Mouse (Mus musculus) kidney, adult 8-10 months (tissue): ENCODE data around the gene Foxb1.
A peak's percentile ranks its signal among the peaks of the same experiment; 100 is the strongest.

Experiments
- DNase-seq, 2 experiments: peaks; one replicate each; pipeline ENCODE4 v3.0.0; 2022

Gene Foxb1

DNA sequence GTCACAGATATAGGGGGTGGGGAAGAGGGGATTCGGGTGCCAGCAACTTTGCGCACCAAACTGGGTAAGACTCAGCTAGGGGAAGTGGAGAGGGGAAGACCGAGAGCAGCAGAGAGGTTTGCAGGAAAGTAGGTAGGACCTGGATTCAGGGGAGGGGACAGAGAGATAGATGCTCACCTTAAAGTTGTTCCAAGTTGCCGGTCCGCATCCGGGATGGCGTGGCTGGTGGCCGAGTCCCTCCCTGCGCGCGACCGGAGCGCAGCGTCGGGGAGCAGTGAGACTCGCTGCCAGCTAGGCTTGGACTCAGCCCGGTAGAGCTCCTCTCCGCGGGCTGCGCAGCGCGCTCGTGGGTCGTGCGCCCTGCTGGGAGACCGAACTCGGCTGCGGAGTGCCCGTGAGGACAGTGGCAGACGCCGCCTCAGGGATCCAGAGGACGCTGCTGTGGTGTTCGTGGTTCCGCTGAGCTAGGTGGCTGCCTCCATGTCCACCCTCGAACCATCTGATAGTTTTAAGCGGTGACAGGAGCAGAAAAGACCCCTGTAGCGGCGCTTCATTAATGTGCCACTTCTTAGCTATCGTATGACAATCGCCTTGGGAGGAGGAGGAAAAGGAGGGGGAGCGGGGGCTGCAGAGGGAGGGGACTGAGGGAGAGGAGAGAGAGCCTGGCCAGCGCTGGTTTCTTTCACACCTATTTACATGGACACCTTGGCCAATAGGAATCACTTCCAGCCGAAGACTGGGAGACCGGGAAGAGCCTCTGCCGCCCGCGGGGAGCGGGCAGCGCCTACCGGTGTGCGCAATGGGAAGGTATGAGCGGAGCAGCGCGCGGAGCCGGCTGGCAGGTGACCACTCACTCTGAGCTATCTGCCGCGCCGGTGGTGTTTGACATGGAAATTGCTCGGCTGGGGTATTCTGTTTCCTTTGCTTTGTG is at the start of gene Foxb1:
Gene Foxb1 (minus strand): TSS at position 570 of the 931 bp plus-strand sequence.
- no peak for DNase-seq

DNA sequence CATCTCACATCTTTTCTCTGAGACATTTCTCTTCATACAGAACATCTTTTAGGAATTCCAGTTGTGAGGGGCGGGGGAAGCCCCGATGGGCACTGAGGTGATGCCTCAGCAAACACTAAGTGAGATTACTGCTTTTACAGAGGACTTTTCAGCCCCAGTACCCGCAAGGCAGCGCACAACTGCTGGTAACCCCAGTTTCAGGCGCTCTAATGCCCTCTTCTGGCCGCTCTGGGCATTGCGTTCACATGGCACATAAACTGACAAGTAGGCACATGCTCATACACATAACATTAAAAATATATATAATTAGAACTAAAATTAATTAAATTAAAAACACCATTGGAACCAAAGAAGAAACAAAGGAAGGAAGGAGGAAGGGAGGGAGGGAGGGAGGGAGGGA is 29.8 kb upstream of the Foxb1 start:
- DNase-seq = peak in 1 of 2 experiments; percentile 16

DNA sequence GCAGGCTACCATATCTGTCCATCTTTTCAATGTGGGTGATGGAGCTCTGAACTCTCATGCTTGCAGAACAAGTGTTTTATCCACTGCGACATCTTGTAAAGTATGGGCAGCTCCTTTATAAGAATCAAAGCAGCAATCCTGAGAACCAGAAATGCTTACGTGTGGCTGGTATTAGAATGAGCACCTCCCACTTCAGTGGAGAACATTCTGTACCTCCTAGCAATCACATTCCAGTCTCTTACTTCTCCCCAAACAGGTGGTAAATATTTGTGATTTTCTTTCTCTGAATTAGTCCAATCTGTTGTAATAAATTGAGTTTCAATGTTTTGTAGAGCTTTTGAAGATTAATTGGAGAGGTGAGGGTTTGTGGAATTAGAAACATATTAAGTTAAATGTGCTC is 19.3 kb upstream of the Foxb1 start:
- DNase-seq = no peak

DNA sequence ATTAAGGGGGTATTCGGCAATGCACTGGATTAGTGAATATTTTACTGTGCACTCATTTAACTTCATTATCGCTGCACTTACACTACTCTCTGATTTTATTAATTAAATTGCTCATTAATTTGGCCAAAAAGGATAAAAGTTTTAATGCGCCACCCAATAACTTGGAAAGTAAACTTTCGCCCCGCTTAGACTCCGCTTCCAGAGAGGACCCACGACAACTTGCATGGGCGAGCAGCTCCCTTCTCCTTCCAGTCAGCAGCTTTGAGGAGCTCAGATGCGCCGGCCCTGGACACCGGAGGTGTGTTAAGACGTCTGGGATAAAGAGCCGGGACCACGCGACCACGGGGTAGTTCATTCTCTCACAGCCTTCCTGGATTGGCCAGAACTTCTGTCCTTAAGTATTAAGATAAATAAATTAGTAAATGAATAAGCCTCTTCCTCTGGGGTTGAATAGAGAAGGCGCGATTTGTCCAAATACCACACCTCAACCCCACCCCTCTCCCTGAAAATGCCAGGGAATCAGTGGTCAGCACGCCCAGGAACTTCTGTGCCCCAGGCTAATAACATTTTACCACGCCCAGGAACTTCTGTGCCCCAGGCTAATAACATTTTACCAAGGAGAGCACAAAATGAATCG is 9.3 kb upstream of the Foxb1 start:
- DNase-seq = no peak

DNA sequence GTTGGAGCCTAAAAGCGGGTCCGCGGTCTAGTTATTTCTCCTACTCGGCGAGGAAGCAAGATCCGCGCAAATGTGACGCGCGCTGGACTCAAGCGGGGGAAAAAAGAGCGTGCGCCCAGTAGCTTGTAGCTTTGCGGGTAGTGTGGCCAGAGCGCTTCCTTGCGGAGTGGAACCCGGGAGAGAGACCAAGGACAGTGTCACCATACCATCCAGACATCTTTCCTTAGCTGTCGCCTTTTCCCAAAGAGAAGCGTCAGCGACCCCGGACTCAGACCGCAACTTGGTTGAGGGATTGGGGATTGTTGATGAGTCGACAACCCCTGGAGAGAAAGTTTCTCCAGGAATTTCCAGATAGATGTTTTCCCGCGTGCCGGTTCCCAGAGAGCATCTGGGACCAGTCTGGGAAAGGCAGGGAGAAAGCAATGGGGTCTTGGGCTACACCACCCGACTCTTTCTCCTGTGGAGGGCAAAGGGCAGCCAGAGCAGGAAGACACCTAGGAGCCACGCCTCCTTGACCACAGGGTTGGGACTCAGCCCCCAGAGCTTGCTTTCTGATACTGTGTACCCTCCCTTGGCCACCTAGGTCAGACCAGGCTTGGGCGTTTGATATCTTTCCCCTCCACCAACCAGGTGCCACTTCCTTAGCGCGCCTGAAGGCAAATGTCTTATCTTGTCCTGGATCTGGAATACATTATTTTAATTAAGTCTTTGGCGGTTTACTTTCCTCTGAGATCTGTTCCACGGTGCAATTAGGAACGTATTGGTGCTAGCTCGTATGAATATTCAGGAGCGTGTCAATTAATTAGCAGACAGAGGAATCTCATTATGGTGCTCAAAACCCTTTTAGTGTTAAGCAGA is 8.6 kb upstream of the Foxb1 start:
- DNase-seq = no peak

DNA sequence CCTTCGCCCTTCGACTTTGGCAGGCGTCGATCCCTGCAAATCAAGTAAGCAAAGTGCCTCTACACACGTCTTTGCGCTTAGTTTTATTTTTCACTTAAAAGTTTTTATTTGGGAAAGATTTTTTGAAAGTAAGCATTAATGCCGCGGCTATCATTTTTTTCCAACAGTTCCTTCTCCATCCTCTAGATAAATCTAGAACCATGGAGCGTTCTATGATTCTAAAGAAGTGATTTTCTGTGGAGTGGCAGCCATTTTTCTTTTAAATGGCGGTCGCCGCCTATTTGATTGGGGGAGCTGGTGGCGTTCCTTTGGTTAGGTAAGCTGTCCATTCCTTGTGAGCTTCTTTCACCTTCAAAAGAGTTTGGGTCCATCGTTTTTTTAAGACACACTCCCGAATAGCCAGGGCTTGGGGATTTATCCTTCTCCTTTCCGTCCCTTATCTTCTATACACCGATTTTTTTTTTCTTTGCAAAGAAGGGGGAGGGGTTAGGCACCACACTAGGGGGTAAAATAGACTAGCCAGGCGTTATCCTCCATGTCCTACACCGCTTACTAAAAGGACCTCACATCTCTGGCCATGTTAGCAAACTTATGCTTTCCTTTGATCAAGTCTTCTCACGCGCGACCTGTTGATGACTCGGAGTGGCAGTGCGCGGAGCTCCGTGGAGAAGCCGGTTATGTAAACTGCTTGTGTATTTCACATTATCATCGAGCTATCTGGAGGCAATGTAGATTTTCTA is 7.6 kb upstream of the Foxb1 start:
- DNase-seq = no peak

DNA sequence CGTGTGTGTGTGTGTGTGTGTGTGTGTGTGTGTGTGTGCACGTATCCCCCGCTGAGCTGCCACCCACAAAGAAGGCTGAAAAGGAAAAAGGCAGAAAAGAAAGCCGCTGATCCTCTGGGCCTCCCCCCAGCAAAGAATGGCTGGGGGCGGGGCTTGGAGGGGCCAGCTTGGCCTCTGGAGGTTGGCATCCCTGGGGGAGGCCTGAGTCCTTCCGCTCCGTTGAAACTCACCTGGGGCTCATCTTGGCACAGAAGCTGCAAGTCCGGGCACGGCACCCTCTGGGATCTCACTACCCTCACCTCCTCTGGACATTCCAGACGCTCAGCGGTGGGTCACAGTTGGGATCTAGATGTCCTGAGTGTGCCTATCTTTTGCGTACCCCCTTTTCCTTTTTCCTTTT is 6.7 kb upstream of the Foxb1 start:
- no peak for DNase-seq

DNA sequence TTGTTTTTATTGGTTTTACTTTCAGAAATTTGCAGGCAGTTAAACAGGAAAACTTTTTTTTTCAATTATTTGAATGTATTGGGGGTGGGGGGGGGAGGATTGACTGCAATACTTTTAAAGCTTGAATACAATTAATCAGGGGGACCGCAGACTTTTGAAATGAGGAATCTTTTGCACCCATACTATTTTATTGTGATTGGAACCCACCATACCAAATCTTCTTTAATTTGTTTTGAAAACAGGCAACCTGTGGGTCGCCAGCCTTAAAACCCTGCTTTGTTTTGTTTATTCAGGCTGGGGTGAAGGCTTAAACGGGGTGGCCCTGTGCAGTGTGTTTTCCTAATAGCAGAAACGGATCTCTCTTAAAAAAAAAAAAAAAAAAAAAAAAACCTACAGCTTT is 6.2 kb upstream of the Foxb1 start:
- DNase-seq = no peak

DNA sequence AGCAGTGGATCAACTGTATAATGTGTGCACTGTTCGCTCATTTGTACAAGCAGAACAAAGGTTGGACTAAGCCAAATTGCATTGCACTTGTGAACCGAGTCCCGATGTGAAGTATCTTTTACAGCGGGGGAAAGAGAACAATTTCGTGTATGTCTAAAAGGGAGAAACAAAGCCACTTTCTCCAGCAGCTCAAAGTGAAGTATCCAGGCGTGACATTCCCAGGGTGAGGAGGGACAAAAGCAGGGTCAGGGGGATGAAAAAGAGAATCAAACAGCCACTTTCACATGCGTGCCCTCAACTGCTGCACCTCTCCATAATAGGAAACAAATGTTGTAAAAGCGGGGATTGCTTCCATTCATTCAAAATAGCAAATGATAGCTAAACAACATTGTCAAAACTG is 5.6 kb upstream of the Foxb1 start:
- DNase-seq = no peak

DNA sequence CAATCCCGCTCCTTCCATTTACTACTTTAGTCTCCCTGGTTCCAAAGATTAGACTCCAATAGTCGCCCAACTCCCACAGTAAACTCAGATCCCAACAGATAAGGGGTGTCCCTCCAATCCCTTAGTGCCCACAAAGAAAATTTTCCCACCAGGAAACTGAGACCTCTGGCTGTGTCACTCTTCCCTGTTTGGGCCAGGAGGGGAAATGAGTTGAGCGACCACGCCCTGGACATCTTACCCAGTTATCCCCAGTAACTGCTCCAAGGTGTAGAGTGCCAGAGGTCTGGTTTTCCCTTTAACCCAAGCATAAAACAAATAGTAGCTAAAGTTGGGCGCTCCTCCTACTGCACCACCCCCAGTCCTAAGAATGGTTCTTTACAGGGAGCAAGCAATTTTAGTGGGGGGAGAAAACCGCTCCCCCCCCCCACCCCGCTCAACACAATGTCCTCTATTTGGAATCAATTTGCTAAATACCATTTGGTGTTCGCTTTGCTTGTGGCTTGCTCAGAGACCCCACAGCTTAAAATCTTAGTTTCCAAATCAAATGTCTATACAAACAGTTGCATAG is 4.8 kb upstream of the Foxb1 start:
- DNase-seq = no peak

DNA sequence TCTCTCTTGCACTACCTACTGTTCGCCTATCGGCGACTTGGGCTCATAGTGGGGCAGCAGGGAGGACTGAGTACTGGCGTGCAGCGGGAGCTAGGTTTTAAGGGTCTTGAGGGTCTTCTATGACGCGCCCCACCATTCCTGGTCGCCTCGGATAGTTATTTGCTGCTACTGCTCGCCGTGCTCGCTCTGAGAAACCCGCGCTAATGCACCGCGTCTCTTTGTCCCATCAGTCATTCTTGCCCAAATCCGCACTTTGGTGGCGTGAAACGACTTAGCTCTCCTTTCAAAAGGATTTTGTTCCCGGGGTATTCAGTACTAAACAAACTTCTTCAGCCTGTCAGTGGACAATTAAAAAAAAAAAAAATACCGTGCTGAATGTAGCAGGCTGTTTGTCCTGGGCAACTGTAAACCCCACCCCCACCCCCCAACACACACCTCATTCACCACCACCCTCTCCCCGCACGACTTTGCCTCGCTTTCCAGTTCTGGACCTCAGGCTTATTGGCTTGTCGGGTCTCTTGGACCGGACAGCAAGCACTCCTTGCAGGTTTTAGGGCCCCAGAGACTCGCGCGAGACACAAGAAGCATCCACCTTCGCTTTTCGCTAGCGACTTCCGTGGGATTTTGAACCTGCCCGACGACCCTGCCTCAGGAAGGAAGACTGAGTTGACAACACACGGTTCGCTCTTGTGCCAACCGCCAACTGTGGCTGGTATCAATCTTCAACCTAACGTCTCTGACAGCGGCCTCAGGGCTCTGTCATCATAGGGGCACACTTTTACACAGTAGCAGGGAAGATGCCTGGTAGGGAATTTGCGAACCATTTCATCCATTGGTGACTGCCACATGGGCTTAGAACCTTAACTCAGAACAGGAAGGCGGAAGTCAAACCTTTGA is 4.1 kb upstream of the Foxb1 start:
- no peak for DNase-seq

DNA sequence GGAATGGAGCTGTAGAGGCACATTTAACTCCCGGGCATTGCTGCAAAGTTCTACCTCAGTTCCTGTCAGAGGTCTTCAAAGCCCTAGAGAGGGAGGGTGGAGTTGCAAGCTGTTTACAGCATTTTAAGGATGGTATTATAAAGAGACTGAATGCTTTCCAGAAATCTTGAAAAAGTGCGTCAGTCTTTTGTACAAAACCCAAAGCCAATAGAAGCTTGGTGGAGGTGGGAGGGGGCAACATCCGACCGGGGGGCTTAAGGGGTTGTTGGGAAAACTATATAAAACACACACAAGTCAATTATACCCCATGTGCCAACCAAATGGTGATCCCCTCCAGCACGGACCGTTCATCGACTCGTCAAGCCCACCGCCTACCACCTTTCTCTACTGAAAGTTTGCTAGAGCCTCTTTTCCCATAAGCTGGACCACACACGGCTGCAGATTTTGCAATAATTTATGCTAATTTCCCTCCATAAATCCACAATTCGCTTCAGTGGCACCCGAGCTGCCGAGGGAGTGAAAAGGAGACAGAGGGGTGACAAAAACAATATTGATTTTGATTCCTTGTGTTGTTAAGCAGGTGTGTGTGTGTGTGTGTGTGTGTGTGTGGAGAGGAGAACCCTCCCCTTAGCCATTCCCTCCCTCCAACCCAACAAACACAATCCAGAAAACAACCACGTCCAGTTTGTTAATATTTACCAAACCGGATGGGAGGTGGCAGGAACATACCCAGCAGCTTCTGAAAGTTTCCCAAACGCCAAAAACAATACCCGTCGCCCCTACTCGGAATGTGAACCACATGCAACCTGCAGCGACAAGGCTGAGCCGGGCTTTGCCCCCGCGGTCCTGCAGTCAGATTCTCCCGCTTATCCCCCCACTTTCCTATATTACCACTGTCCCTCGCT is 3.2 kb upstream of the Foxb1 start:
- DNase-seq = no peak

DNA sequence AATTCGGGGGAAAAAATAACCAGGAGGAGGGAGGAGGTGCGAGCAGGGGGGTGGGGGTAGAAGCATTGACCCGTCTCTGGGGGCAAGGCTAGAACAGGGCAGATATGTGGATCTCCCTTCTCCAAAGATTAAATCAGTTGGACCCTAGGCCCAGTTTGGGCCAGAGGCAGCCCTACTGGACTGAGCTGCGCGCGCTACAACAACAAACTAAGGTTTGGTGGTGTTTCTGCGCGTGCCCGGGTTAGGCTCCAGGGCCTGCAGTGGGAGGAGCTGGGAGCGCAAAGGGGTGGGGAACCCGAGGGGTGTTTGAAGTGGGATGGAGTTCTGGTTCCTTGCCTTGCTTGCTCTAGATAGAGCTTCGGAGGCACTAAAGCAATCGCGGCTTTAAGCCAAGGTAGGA is 2.0 kb upstream of the Foxb1 start:
- DNase-seq = no peak

DNA sequence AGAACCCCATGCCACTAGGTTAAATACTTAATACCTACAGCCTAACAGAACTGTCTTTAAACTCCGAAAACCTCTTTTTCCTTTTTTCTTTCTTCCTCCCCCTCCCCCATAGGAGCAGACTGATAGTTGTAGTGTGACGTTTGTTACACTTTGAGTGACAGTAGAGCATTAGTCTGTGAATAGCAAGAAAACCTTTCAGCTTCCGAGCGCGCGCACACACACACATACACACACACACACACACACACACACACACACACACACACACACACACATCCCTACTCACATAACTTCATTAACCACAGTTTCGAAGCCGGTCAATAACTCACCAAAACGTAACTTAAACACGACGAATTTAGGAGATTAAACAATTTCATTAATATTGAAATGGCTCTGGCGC is 1.5 kb upstream of the Foxb1 start:
- no peak for DNase-seq

DNA sequence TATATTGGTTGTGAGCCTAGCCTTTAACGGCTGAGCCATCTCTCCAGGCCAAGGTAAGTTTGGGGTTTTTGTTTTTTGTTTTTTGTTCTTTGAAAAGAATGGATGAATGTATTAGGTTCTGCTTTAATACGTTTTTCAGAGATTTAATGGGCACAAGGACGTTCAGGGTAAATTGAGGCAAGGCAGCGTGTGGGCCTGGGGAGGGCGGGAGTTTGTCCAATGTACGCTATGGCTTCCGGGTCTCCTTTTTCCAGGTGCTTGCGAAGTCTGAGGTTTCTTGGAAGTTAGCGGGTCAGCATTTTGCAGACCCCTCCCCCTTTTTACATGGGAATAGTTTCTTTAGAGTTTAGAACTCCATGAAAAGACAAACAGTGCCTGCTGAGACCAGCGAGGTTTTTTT is 829 bp upstream of the Foxb1 start:
- no peak for DNase-seq

DNA sequence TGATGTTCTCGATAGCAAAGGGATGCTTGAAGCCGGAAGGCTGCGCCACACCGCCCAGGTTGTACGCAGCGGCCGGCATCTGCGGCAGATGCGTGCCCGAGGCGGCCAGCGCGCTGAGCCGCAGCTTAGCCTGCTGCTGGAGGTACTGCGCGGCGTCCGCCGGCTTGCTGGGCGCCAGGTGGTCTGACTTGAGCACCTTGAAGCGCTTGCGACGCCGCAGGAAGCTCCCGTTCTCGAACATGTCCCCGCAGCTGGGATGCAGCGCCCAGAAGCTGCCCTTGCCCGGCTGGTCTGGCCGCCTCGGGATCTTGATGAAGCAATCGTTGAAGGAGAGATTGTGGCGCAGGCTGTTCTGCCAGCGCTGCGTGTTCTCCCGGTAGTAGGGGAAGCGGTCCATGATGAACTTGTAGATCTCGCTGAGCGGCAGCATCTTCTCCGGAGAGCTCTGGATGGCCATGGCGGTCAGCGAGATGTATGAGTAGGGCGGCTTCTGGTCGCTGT is 969 bp downstream of the Foxb1 start:
- no peak for DNase-seq

DNA sequence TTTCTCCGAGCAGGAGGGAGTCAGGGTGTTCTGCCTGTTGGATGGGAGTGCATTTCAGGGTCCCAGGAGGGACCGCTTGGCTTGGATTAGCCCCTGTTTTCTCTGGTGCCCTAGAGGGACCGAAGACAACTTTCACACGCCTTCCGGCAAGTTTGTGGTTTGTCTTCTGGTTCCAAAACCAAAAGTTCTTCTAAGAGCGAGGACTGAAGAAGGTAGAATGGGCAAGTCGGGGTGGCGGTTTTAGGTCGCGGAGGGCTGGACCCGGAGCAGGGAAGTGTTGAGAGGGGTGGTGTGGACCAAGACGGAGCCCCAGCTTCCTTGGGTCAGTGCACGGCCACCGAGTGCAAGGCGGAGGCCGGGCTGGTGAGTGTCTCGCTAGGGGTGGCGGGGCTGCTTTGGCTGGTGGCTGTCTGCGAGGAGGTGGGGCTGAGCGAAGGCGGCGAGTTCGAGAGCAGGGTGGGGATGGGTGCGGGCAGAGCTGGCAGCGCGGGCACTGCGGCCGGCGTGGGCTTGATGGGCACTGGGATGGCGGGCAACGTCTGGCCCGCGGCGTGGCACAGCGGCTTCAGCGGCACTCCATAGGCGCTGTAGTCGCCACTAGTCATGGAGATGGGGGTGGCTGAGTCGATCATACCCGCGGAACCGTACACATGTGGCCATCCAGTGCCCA is 1.7 kb downstream of the Foxb1 start:
- no peak for DNase-seq

DNA sequence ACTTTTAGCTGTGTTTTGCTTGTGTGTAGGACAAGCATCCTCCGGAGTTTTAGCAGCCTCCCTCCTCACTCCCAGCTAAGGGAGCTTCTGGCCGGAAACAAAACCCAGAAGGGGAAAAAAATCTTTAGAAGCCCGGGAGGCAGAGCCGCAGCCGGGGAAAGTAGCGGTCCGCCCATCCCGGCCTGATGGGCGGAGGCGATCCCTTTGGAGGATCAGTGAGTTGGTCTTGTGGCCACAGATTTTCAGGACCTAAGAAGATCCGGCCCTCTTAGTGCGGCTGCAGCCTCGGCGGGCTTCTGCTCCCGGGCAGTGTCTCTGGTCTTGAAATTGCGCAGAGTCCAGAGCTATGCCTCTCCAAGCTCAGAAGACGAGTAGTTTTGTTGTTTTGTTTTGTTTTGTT is 2.2 kb downstream of the Foxb1 start:
- no peak for DNase-seq

DNA sequence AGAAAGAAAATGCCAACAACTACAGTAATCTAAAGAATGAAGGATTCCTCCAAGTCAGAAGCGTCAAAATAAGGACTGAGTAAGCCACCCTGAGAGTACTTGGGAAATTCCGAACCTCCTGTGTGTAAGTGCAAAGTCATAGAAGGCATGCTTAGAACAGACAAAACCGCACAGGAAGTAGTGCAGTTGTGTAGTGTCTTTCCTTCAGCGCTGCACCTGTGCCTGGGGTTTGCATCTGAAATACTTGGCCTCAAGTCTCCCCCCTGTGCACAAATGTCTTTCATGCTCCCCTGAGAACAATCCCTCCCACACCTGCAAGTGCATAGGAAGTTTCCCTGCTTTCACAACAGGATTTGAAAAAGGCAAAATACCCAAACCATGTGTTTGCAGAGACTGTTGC is 3.5 kb downstream of the Foxb1 start:
- no peak for DNase-seq
